Mouse (Mus musculus) small intestine, adult 2 months (tissue): ENCODE measurements around the gene Oxct2a.

Experiments used
- CTCF ChIP-seq: fragments of 200-500 bp; IDR thresholded peaks from 2 replicates; pipeline ENCODE4 v1.5.1; 2012; ENCODE audit warnings: low read depth, mild to moderate bottlenecking, control low read depth, inconsistent platforms, low read length, moderate library complexity, mixed read lengths; ENCODE audit not compliant: insufficient replicate concordance, insufficient read length; ENCODE audit errors: extremely low read depth
- POLR2A ChIP-seq: fragments of 200-500 bp; IDR thresholded peaks from 2 replicates; pipeline ENCODE4 v1.6.1; 2012; ENCODE audit warnings: low read depth, mild to moderate bottlenecking, control low read depth, inconsistent platforms, low read length, moderate library complexity

GRCm38 (mm10) chr4:123355941-123356340 lies 32.5 kb upstream of the Oxct2a start:
- TF ChIP-seq POLR2A = no peak
- no peak for TF ChIP-seq CTCF
